Mouse (Mus musculus) ES-CJ7 (cell line): ENCODE measurements around the gene Surf6.

ENCODE experiments used
- DNase-seq: peaks from one replicate; pipeline ENCODE4 v3.0.0; 2011; ENCODE audit warnings: low read depth, low spot score

Surf6 gene

GRCm38 (mm10) chr2:26913416-26914147, 10.9 kb upstream of the Surf6 start:
- no peak for DNase-seq

- DNase-seq = no peak
Measured at GRCm38 (mm10) chr2:26912253-26912770, 9.6 kb upstream of the Surf6 start.

- peak; percentile 66 for DNase-seq
Measured at GRCm38 (mm10) chr2:26910994-26911765, 8.5 kb upstream of the Surf6 start.

- peak; percentile 98 for DNase-seq
Measured at GRCm38 (mm10) chr2:26910124-26910993, 7.7 kb upstream of the Surf6 start, which contains the start of the genes Med22 and Rpl7a. Gene Med22, minus strand, starts transcription at chr2:26910677. Gene Rpl7a, plus strand, starts transcription at chr2:26910764.

- no peak for DNase-seq
Measured at GRCm38 (mm10) chr2:26909387-26909784, 6.7 kb upstream of the Surf6 start.

- DNase-seq = no peak
Measured at GRCm38 (mm10) chr2:26908710-26909386, 6.2 kb upstream of the Surf6 start.

GRCm38 (mm10) chr2:26907109-26907508, 4.4 kb upstream of the Surf6 start:
- DNase-seq = peak; percentile 55

- DNase-seq = no peak
Measured at GRCm38 (mm10) chr2:26906431-26906830, 3.8 kb upstream of the Surf6 start.

- no peak for DNase-seq
Measured at GRCm38 (mm10) chr2:26905936-26906335, 3.3 kb upstream of the Surf6 start.

GRCm38 (mm10) chr2:26903311-26903710, 632 bp upstream of the Surf6 start:
- DNase-seq = no peak

GRCm38 (mm10) chr2:26901834-26902400, 762 bp downstream of the Surf6 start:
- DNase-seq = no peak

GRCm38 (mm10) chr2:26900731-26901130, 1.9 kb downstream of the Surf6 start:
- DNase-seq = no peak

- no peak for DNase-seq
Measured at GRCm38 (mm10) chr2:26895898-26896297, 6.8 kb downstream of the Surf6 start.

GRCm38 (mm10) chr2:26886170-26886569, 16.5 kb downstream of the Surf6 start:
- DNase-seq = peak; percentile 67

- DNase-seq = peak; percentile 47
Measured at GRCm38 (mm10) chr2:26885541-26885940, 17.1 kb downstream of the Surf6 start.

- peak; percentile 59 for DNase-seq
Measured at GRCm38 (mm10) chr2:26878571-26878970, 24.1 kb downstream of the Surf6 start.

- DNase-seq = peak; percentile 50
Measured at GRCm38 (mm10) chr2:26870666-26871065, 32.0 kb downstream of the Surf6 start.

- DNase-seq = no peak
Measured at GRCm38 (mm10) chr2:26864879-26865278, 37.8 kb downstream of the Surf6 start, which contains the start of gene Abo. Gene Abo, minus strand, starts transcription at chr2:26864979.

- no peak for DNase-seq
Measured at GRCm38 (mm10) chr2:26862856-26863255, 39.8 kb downstream of the Surf6 start.

GRCm38 (mm10) chr2:26847706-26848105, 55.0 kb downstream of the Surf6 start:
- peak; percentile 48 for DNase-seq
